Mouse (Mus musculus): ENCODE measurements around the gene Ccser2. TPM values are rescaled to one million over a fixed set of nuclear protein-coding genes. Genes with fewer than 3 reads are reported as not detected.

The Ccser2 gene
- polyA plus RNA-seq, 1 experiment from 2014 or later: 53.1 TPM

Other genes starting within 250 kb of the Ccser2 start
- gene Rgr, start 80.2 kb upstream of the Ccser2 start, polyA plus RNA-seq (2014; fragmentation: Nextera tagmentation; extraction: Ambion mirVana): not detected in 2 replicates
- gene Lrit1, start 86.1 kb upstream of the Ccser2 start, polyA plus RNA-seq (2014; fragmentation: Nextera tagmentation; extraction: Ambion mirVana): not detected in 2 replicates
- not detected in 2 replicates for gene Lrit2, start 99.2 kb upstream of the Ccser2 start, polyA plus RNA-seq (2014; fragmentation: Nextera tagmentation; extraction: Ambion mirVana)
- 3.1 and 4.6 TPM in 2 replicates for gene Cdhr1, start 129.6 kb upstream of the Ccser2 start, polyA plus RNA-seq (2014; fragmentation: Nextera tagmentation; extraction: Ambion mirVana)
- 0.51 TPM in 1 of 2 replicates, not detected in the other for gene 2610528A11Rik, start 145.2 kb upstream of the Ccser2 start, polyA plus RNA-seq (2014; fragmentation: Nextera tagmentation; extraction: Ambion mirVana)
- 189 and 206 TPM in 2 replicates for gene Ghitm, start 166.5 kb upstream of the Ccser2 start, polyA plus RNA-seq (2014; fragmentation: Nextera tagmentation; extraction: Ambion mirVana)